21 mouse cellular contexts compared by ENCODE assay signal in the genomic region with DNA sequence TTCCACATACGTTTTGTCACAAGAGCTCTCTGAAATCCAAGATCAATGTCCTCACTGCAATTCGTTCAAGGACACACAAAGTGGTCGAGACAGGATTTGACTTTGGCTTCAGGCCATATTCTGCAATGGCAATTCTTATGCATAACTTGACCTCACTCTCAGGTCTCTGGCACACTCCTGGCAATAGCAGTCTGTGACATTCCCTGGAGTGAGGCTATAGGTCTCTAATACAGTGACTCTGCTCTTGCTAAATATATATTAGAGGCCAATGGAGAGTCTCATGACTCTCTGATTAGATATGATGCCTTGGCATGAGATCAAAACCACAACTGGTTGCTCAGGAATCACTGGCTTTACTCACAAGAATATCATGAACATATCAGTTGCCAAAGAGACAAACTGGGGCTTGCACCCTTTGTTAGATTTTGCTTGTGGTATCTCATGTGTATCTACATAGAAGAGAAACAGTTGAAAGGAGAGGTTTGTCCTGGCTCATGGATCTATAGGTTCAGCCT.
DNase-seq lines count a peak whose midpoint lies in the region; ATAC-seq lines count a peak whose summit lies in the region.
"Had no signal": no experiment of that assay in that cellular context is flagged by ENCODE, and none has a peak within 500 bp of the region (broad histone marks: within the 10 kb centered on the region; RNA-seq: fewer than 3 reads in every experiment).

No protein-coding gene starts in this region.

- no peak overlapping the region for H3K4me3 ChIP-seq in heart, embryonic 15.5 days
- no peak overlapping the region for H3K4me3 ChIP-seq in heart, embryonic 11.5 days (ENCODE audit: low read depth, low read length)
- no peak overlapping the region for H3K4me3 ChIP-seq in intestine, embryonic 15.5 days (replicated peaks)
- no peak overlapping the region for H3K4me3 ChIP-seq in hindbrain, embryonic 13.5 days
- H3K4me3 ChIP-seq: layer of hippocampus, adult 2 months; limb, embryonic 15.5 days; liver, embryonic 15.5 days; megakaryocyte, embryonic 14.5 days; midbrain, embryonic 15.5 days; neural tube, embryonic 15.5 days had no signal

- peaks cover 24% of the 10 kb centered on the region for H3K4me1 ChIP-seq in heart, embryonic 15.5 days (replicated peaks)
- H3K4me1 ChIP-seq in heart, embryonic 11.5 days (ENCODE audit: control insufficient read depth, insufficient read depth, low read length) = peaks cover 12% of the 10 kb centered on the region
- H3K4me1 ChIP-seq in intestine, embryonic 15.5 days (replicated peaks) = no peaks in the 10 kb centered on the region
- H3K4me1 ChIP-seq in hindbrain, embryonic 13.5 days (replicated peaks) = peaks cover 8% of the 10 kb centered on the region
- H3K4me1 ChIP-seq: liver, embryonic 15.5 days; midbrain, embryonic 15.5 days; neural tube, embryonic 15.5 days had no signal

- no peaks in the 10 kb centered on the region for H3K9me3 ChIP-seq in heart, embryonic 15.5 days (replicated peaks)
- no peaks in the 10 kb centered on the region for H3K9me3 ChIP-seq in heart, embryonic 11.5 days (replicated peaks; ENCODE audit: control insufficient read depth, low read length)
- no peaks in the 10 kb centered on the region for H3K9me3 ChIP-seq in intestine, embryonic 15.5 days
- H3K9me3 ChIP-seq in hindbrain, embryonic 13.5 days = no peaks in the 10 kb centered on the region
- H3K9me3 ChIP-seq: limb, embryonic 15.5 days; liver, embryonic 15.5 days; megakaryocyte, embryonic 14.5 days; midbrain, embryonic 15.5 days; neural tube, embryonic 15.5 days had no signal

- WGBS in heart, embryonic 15.5 days = 26% methylated on average over 3 of the region's 3 CpGs
- 36% methylated on average over 3 of the region's 3 CpGs for WGBS in heart, embryonic 11.5 days (ENCODE audit: insufficient replicate concordance)
- 57% methylated on average over 3 of the region's 3 CpGs for WGBS in intestine, embryonic 15.5 days
- 75% methylated on average over 3 of the region's 3 CpGs for WGBS in hindbrain, embryonic 13.5 days

- peak overlapping the region; percentile 67 for H3K27ac ChIP-seq in heart, embryonic 15.5 days
- H3K27ac ChIP-seq in heart, embryonic 11.5 days (ENCODE audit: low read depth, low read length) = no peak overlapping the region; the same call in 1 of the 2 replicates
- no peak overlapping the region for H3K27ac ChIP-seq in intestine, embryonic 15.5 days
- H3K27ac ChIP-seq in hindbrain, embryonic 13.5 days = no peak overlapping the region
- H3K27ac ChIP-seq: hindbrain, embryonic 14.5 days; kidney, postnatal 0 days; layer of hippocampus, adult 2 months; limb, embryonic 15.5 days; liver, embryonic 15.5 days; midbrain, embryonic 15.5 days; neural tube, embryonic 15.5 days had no signal

- H3K27me3 ChIP-seq in heart, embryonic 15.5 days = no peaks in the 10 kb centered on the region
- H3K27me3 ChIP-seq in heart, embryonic 11.5 days (ENCODE audit: control insufficient read depth, insufficient read depth, low read length) = no peaks in the 10 kb centered on the region
- no peaks in the 10 kb centered on the region for H3K27me3 ChIP-seq in intestine, embryonic 15.5 days (replicated peaks)
- H3K27me3 ChIP-seq in hindbrain, embryonic 13.5 days = no peaks in the 10 kb centered on the region
- H3K27me3 ChIP-seq: limb, embryonic 15.5 days; liver, embryonic 15.5 days; midbrain, embryonic 15.5 days; neural tube, embryonic 15.5 days had no signal

- DNase-seq in 3T3-L1 (ENCODE audit: low read depth, low spot score) = peak; percentile 82
- DNase-seq in Muller cell, postnatal 12 days (ENCODE audit: inconsistent ontology term) = peak; percentile 41
- DNase-seq in frontal cortex, postnatal 10 days (ENCODE audit: low spot score in 2 of 2) = no peak
- DNase-seq: adrenal gland, postnatal 25 days; cerebellum, adult 11-12 months; cerebellum, postnatal 14 days; embryo, embryonic 11 days; spleen, adult 18-20 months; thymus, adult 2 months had no signal

- ATAC-seq in heart, embryonic 15.5 days (replicated peaks; ENCODE audit: insufficient number of reproducible peaks, insufficient read depth, low FRiP score, low read depth) = peak; percentile 69; the same call in 1 of the 2 replicates
- ATAC-seq in heart, embryonic 11.5 days (replicated peaks; ENCODE audit: insufficient number of reproducible peaks, low FRiP score, low TSS enrichment) = no peak
- ATAC-seq in intestine, embryonic 15.5 days = peak; percentile 74
- ATAC-seq in hindbrain, embryonic 13.5 days (ENCODE audit: low FRiP score) = no peak
- ATAC-seq: midbrain, embryonic 15.5 days had no signal

- H3K4me2 ChIP-seq in heart, embryonic 15.5 days = peak overlapping the region; percentile 14; the same call in 1 of the 2 replicates
- no peak overlapping the region for H3K4me2 ChIP-seq in heart, embryonic 11.5 days
- no peak overlapping the region for H3K4me2 ChIP-seq in intestine, embryonic 15.5 days (replicated peaks)
- no peak overlapping the region for H3K4me2 ChIP-seq in hindbrain, embryonic 13.5 days
- H3K4me2 ChIP-seq: hindbrain, embryonic 14.5 days; limb, embryonic 15.5 days; liver, embryonic 15.5 days; midbrain, embryonic 15.5 days; neural tube, embryonic 15.5 days had no signal

- no peak overlapping the region for H3K9ac ChIP-seq in heart, embryonic 15.5 days
- H3K9ac ChIP-seq in heart, embryonic 11.5 days (ENCODE audit: low read depth, low read length) = no peak overlapping the region
- H3K9ac ChIP-seq in intestine, embryonic 15.5 days = no peak overlapping the region
- H3K9ac ChIP-seq in hindbrain, embryonic 13.5 days = no peak overlapping the region
- H3K9ac ChIP-seq: hindbrain, embryonic 14.5 days; limb, embryonic 15.5 days; liver, embryonic 15.5 days; midbrain, embryonic 15.5 days; neural tube, embryonic 15.5 days had no signal

- H3K36me3 ChIP-seq in heart, embryonic 15.5 days = no peaks in the 10 kb centered on the region
- H3K36me3 ChIP-seq in heart, embryonic 11.5 days (ENCODE audit: control insufficient read depth, insufficient read depth, low read length) = no peaks in the 10 kb centered on the region
- H3K36me3 ChIP-seq in intestine, embryonic 15.5 days = no peaks in the 10 kb centered on the region
- H3K36me3 ChIP-seq in hindbrain, embryonic 13.5 days = no peaks in the 10 kb centered on the region
- H3K36me3 ChIP-seq: limb, embryonic 15.5 days; liver, embryonic 15.5 days; midbrain, embryonic 15.5 days; neural tube, embryonic 15.5 days had no signal

Comparison
In these comparisons a context has a peak if more than half of its experiments do, and no peak if none do; other contexts are left out.
1. ATAC-seq: peak in heart, embryonic 15.5 days (single experiment) and intestine, embryonic 15.5 days (single experiment); none in heart, embryonic 11.5 days (single experiment) and hindbrain, embryonic 13.5 days (single experiment).
2. DNase-seq: peak in 3T3-L1 (single experiment) and Muller cell, postnatal 12 days (single experiment); none in frontal cortex, postnatal 10 days (0 of 2).